Mouse (Mus musculus) heart, postnatal 10 days (tissue): ENCODE measurements around the gene Zfp131. TPM values are rescaled to one million over a fixed set of nuclear protein-coding genes. Genes with fewer than 3 reads are reported as not detected.
A peak's percentile ranks its signal among the peaks of the same experiment; 100 is the strongest.
"Not testable (repeated sequence)": the region's sequence is repeated elsewhere in the genome, so short reads cannot be mapped to it uniquely, and the experiment has no call there.

Experiments
- DNase-seq, 2 experiments: peaks; one replicate each; pipeline ENCODE4 v3.0.0; 2021
- intact Hi-C: fragments of 180-260 bp; cut with DNase I; formaldehyde crosslinking; loops from one replicate; pipeline ENCODE4 v1.15.1; 2025
- total RNA-seq, 2 experiments: library from RNA; stranded (reverse); gene quantifications; 2 replicates each; pipeline ENCODE4 v1.2.3; 2021

The Zfp131 gene
- 10 to 100 TPM; 26.1 to 26.5 TPM for total RNA-seq

- peak; percentile 96 for DNase-seq
- intact Hi-C loops = loop anchor here (5.0 kb wide), 1 partner anchor 99 kb away; the partner anchor contains the start of gene Hmgcs1
Observed at GRCm38 (mm10) chr13:119790761-119791579, at the start of gene Zfp131. Gene Zfp131, minus strand, starts transcription at chr13:119790889.

- intact Hi-C loops, DNase-seq: not testable (repeated sequence)
Observed at GRCm38 (mm10) chr13:119839982-119840381, 49.3 kb upstream of the Zfp131 start.

GRCm38 (mm10) chr13:119837719-119838337, 47.1 kb upstream of the Zfp131 start:
- intact Hi-C loops = not testable (repeated sequence)
- peak; percentile 13 to 23 for DNase-seq

- peak; percentile 15 for DNase-seq
- intact Hi-C loops = not testable (repeated sequence)
Observed at GRCm38 (mm10) chr13:119836324-119836811, 45.7 kb upstream of the Zfp131 start.

GRCm38 (mm10) chr13:119835320-119836056, 44.8 kb upstream of the Zfp131 start, which contains the start of gene D13Ertd608e:
Gene D13Ertd608e, plus strand, starts transcription at chr13:119836006.
- intact Hi-C loops = not testable (repeated sequence)
- DNase-seq = peak; percentile 44 to 54

- intact Hi-C loops, DNase-seq: not testable (repeated sequence)
Observed at GRCm38 (mm10) chr13:119830116-119830515, 39.4 kb upstream of the Zfp131 start, which contains the start of gene AF067063. Gene AF067063, minus strand, starts transcription at chr13:119830216.

- intact Hi-C loops = no loop called here
- DNase-seq = no peak
Observed at GRCm38 (mm10) chr13:119817579-119818206, 27.0 kb upstream of the Zfp131 start.

- intact Hi-C loops = no loop called here
- DNase-seq = no peak
Observed at GRCm38 (mm10) chr13:119816798-119817197, 26.1 kb upstream of the Zfp131 start.

GRCm38 (mm10) chr13:119810031-119810430, 19.3 kb upstream of the Zfp131 start:
- peak; percentile 18 to 38 for DNase-seq
- intact Hi-C loops = no loop called here

- intact Hi-C loops = no loop called here
- no peak for DNase-seq
Observed at GRCm38 (mm10) chr13:119808937-119809336, 18.2 kb upstream of the Zfp131 start.

GRCm38 (mm10) chr13:119797656-119798055, 7.0 kb upstream of the Zfp131 start:
- intact Hi-C loops = no loop called here
- DNase-seq = no peak

GRCm38 (mm10) chr13:119792791-119793404, 2.2 kb upstream of the Zfp131 start:
- DNase-seq = no peak
- intact Hi-C loops = loop anchor here (5.0 kb wide), 1 partner anchor 101 kb away; the partner anchor contains the start of gene Hmgcs1

- intact Hi-C loops = loop anchor here (5.0 kb wide), 1 partner anchor 99 kb away; the partner anchor contains the start of gene Hmgcs1
- DNase-seq = peak; percentile 15 to 34
Observed at GRCm38 (mm10) chr13:119791580-119792135, 969 bp upstream of the Zfp131 start.

- intact Hi-C loops = loop anchor here (5.0 kb wide), 2 partner anchors 98 to 148 kb away; partner anchors contain the start of gene Hmgcs1
- DNase-seq = peak; percentile 80 to 83
Observed at GRCm38 (mm10) chr13:119789851-119790717, 605 bp downstream of the Zfp131 start.

GRCm38 (mm10) chr13:119783581-119783980, 7.1 kb downstream of the Zfp131 start:
- intact Hi-C loops = no loop called here
- no peak for DNase-seq

GRCm38 (mm10) chr13:119768541-119768940, 22.1 kb downstream of the Zfp131 start:
- intact Hi-C loops = no loop called here
- DNase-seq = no peak

- DNase-seq = no peak
- intact Hi-C loops = no loop called here
Observed at GRCm38 (mm10) chr13:119766480-119766879, 24.2 kb downstream of the Zfp131 start.

GRCm38 (mm10) chr13:119756831-119757230, 33.9 kb downstream of the Zfp131 start:
- intact Hi-C loops = no loop called here
- peak in 1 of 2 experiments; percentile 17 for DNase-seq
